15 mouse cellular contexts compared by ENCODE assay signal in the genomic region with DNA sequence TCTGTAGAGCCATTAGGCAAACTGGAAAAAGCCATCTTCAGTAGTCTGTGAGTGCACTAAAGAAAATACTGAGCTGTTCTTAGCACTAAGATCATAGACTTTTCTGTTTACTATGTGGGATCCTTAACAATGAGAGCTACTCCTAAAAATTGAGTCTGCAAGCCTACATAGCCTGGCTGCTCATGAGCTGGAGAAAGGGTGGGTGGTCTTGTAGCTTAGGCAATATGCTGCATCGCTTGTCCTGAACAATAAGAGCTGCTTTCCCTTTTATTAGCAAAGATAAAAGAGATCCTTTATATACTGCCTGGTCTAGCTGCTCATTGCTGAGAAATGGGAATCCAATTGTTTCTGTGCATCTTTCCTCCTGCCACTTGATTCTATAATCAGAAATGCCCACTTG.
DNase-seq lines count a peak whose midpoint lies in the region; ATAC-seq and TF ChIP-seq lines count a peak whose summit lies in the region.
"Had no signal": no experiment of that assay in that cellular context is flagged by ENCODE, and none has a peak within 500 bp of the region (broad histone marks: within the 10 kb centered on the region; RNA-seq: fewer than 3 reads in every experiment).

No protein-coding gene starts in this region.

- no peaks in the 10 kb centered on the region for H3K36me3 ChIP-seq in forebrain, embryonic 12.5 days (replicated peaks)
- H3K36me3 ChIP-seq in neural tube, embryonic 13.5 days = no peaks in the 10 kb centered on the region
- H3K36me3 ChIP-seq: G1E; liver, embryonic 12.5 days had no signal

- no peaks in the 10 kb centered on the region for H3K27me3 ChIP-seq in forebrain, embryonic 12.5 days
- no peaks in the 10 kb centered on the region for H3K27me3 ChIP-seq in neural tube, embryonic 13.5 days
- H3K27me3 ChIP-seq: liver, embryonic 12.5 days had no signal

- DNase-seq in layer of hippocampus, adult 2 months (ENCODE audit: low spot score in 2 of 2) = no peak
- no peak for DNase-seq in layer of hippocampus, adult 9-11 months
- DNase-seq in embryo, embryonic 10 days (ENCODE audit: low spot score) = peak; percentile 48
- no peak for DNase-seq in lung, adult 18-20 months
- DNase-seq: cerebellum, adult 9-11 months; gastrocnemius, postnatal 10 days; heart, adult 18-20 months; right cerebral cortex, postnatal 25 days; thymus, postnatal 14 days had no signal

- no peak overlapping the region for H3K4me2 ChIP-seq in forebrain, embryonic 12.5 days
- no peak overlapping the region for H3K4me2 ChIP-seq in neural tube, embryonic 13.5 days
- H3K4me2 ChIP-seq: liver, embryonic 12.5 days had no signal

- ATAC-seq in forebrain, embryonic 12.5 days (ENCODE audit: low FRiP score) = peak; percentile 70
- no peak for ATAC-seq in neural tube, embryonic 13.5 days (ENCODE audit: low read depth)
- no peak for ATAC-seq in erythroblast, adult 5-6 weeks (replicated peaks; ENCODE audit: low FRiP score, poor library complexity, severe bottlenecking)
- ATAC-seq: intestine, embryonic 16.5 days; liver, embryonic 12.5 days had no signal

- H3K27ac ChIP-seq in layer of hippocampus, adult 2 months = peak overlapping the region; percentile 3; the same call in 1 of the 2 replicates
- no peak overlapping the region for H3K27ac ChIP-seq in forebrain, embryonic 12.5 days
- 0 out of 2 replicates have a peak overlapping the region, but pooled peaks have one; percentile 33 for H3K27ac ChIP-seq in neural tube, embryonic 13.5 days (replicated peaks)
- H3K27ac ChIP-seq: liver, embryonic 12.5 days had no signal

- peaks cover 23% of the 10 kb centered on the region for H3K4me1 ChIP-seq in forebrain, embryonic 12.5 days
- H3K4me1 ChIP-seq in neural tube, embryonic 13.5 days (replicated peaks) = peaks cover 8% of the 10 kb centered on the region
- H3K4me1 ChIP-seq: liver, embryonic 12.5 days had no signal

- H3K9ac ChIP-seq in forebrain, embryonic 12.5 days = no peak overlapping the region
- H3K9ac ChIP-seq in neural tube, embryonic 13.5 days = no peak overlapping the region
- H3K9ac ChIP-seq: liver, embryonic 12.5 days had no signal

- H3K4me3 ChIP-seq in layer of hippocampus, adult 2 months = no peak overlapping the region
- H3K4me3 ChIP-seq in forebrain, embryonic 12.5 days (replicated peaks) = no peak overlapping the region
- H3K4me3 ChIP-seq in neural tube, embryonic 13.5 days = no peak overlapping the region
- H3K4me3 ChIP-seq: liver, embryonic 12.5 days had no signal

- H3K9me3 ChIP-seq in forebrain, embryonic 12.5 days = no peaks in the 10 kb centered on the region
- no peaks in the 10 kb centered on the region for H3K9me3 ChIP-seq in neural tube, embryonic 13.5 days
- H3K9me3 ChIP-seq: G1E; liver, embryonic 12.5 days had no signal

- WGBS in forebrain, embryonic 12.5 days = 15% methylated on average over 1 of the region's 1 CpGs
- 11% methylated on average over 1 of the region's 1 CpGs for WGBS in neural tube, embryonic 13.5 days

- no peak for TF ChIP-seq CTCF in layer of hippocampus, adult 2 months (conservative IDR thresholded peaks at IDR 0.05)
